Mouse (Mus musculus) MEL-GATA-1-ER (cell line): ENCODE results near the gene Tmem210.

Experiments used
- DNase-seq: peaks from one replicate; pipeline ENCODE4 v3.0.0-alpha.2; 2012; ENCODE audit warnings: low read depth; ENCODE audit errors: extremely low read depth

Tmem210 gene

DNA sequence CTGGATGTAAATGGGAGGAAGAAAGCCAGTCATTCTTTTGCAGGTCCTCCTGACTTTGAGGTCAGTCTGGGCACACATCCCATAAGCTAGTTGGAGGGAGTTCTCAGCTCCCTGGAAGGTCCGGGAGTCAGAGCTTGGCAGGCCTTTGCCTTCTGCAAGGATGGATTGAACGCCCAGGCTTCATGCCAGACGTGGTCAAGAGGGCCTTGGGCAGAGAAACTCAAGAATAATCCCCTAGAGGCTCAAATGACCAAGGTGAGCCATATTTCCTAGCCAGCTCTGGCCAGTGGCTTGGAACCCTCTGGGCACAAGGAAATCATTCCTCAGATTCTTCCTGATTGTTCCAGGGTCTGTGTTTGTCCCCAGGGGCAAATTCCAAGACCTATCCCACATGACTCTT lies 23.1 kb upstream of the Tmem210 start:
- DNase-seq = no peak

DNA sequence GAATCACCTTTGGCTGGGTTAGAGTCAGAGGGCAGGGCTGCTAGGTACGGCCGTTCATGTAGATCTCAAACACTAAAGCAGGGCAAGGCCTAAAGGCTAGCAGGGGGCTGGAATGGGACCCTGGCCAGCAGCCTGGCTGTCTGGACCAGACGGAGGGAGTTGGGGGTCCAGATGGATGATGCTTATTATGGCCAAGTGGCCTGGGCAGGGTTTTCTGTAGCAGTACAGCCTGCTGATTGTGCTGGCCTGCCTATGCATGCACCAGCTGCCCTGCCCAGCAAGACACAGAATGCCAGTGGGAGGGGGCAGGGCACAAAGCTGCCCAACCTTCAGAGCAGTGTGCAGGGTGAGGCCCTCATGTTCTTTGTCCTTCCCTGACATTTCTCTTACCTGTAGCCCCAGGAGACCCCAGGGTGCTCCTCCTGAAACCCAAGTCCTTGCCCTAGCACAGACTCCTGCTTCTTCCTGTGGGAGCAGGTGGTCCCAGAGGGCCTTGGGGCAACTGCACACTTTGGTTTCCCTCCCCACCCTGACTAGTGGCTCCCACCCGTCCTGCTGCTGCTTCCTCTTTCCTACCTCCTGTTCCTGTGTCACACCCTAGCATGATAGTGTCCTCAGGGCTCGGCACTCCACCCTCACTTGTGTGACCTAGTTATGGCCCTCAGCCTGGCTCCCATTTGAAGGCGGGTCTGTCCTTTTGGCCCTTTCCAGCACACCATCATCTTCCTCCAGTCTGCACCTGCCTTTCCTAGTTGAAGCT lies 21.9 kb upstream of the Tmem210 start:
- DNase-seq = peak; percentile 85

DNA sequence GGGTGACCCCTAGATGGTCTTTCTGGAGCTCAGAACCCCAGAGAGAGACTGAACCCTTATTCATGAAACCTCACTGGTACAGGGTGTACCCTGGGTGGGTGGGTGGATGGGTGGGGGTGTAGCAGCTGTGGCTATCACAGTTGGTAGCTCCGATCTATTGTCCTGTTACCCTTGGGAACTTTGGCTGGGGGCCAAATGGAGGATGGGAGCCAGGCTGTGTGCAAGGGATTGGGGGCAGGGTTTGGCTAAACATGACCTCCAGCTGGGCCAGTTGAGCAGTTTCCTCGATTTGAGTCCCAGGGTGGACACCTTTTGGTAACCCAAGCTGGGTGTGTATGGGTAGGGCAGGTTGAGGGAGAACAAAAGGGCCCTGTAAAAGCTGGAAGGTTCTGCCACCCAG lies 21.2 kb upstream of the Tmem210 start:
- no peak for DNase-seq

DNA sequence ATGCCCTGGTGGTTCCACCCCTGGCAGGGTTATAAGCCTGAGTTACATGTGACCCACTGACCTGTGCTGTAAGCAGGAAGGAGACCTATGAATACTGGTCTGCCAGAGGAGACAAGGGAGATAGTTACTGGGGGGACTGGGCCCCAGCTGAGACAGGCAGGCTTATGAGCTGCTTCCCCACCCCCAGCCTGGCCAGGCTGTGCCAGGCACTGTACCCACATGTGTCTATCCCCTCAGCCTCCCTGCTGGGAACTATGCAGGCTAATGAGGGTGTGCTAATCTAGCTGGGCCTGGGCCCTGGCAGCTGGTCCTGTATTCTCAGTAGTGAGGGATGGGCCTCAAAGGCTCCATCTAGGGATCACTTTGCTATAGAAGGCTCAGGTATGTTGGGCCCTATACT lies 20.7 kb upstream of the Tmem210 start:
- no peak for DNase-seq

DNA sequence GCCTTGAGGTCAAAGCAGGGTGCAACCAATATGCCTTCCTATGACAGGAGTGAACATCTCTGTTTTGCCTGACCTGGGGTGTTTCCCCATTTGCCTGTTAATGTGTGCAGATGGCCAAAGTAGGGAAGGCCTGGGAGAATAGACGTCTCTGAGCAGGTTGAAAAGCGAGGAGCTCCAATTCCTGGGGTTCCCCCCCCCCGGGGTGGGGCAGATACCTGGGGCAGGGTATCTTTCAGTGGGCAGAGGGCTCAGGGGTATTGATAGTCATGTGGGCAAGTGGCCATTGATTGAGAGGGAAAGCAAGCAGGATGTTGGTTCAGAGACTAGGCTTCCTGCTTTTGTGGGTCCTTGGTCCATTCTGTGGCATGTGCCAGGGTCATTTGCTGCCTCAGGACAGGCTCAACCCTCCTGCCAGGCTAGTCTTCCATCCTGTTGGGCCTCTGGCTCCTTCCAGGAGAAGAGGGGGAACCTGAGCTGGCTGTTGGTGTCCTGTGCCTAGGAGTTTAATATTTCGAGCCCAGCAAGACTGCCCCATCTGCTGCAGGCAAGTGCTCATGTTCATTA lies 20.1 kb upstream of the Tmem210 start:
- no peak for DNase-seq

DNA sequence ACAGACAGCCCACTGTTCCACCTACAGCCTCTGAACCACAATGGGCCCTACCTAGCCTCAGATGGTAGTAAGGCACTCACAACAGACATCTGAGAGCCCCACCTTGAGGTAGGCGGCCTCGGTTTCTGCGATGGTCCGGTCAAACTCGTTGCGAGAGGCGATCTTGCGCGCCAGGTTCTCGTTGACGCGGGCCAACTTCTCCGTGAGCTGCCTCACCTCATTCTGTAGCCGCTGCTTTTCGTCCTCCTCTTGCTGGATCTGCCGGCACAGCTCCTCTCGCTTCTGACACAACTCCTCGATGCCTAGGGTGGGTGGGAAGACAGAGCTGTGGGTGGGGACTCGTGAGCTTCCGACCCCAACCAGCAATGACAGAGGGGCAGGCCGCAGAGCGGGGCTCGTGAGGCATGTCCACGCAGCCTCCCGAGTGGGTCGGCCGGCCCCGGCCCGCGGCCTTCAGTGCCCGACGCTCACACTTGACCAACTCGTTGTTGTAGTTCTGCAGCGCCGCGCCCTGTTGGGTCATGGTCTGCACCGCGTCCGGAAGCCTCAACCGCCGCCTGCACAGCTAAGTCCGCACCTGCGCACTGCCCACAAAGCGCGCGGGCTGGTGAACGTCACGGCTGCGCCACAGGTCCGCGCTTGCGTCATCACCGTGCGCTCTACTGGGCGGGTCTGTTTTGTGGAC lies 16.0 kb upstream of the Tmem210 start, which contains the start of the genes Ssna1 and Anapc2:
Gene Ssna1, minus strand, starts transcription at position 612 of the 685 bp plus-strand sequence.
Gene Anapc2, plus strand, starts transcription at position 652 of the 685 bp plus-strand sequence.
- peak; percentile 80 for DNase-seq

DNA sequence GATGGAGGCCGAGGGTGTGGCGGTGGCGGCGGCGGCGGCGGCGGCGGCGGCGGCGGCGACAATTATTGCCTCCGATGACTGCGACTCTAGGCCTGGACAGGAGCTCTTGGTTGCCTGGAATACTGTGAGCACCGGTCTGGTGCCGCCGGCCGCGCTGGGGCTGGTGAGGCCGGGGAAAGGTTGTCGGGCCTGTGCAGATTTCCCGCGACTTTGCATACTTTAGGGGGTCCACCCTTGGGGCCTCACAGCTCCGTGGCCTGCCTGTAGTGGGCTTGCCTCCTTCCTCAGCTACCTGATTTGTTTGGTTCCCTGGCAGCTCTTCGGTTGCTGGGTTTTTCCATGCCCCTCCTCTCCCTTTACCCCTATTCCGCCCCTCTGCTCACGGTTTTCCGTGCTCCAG lies 15.4 kb upstream of the Tmem210 start:
- DNase-seq = no peak

DNA sequence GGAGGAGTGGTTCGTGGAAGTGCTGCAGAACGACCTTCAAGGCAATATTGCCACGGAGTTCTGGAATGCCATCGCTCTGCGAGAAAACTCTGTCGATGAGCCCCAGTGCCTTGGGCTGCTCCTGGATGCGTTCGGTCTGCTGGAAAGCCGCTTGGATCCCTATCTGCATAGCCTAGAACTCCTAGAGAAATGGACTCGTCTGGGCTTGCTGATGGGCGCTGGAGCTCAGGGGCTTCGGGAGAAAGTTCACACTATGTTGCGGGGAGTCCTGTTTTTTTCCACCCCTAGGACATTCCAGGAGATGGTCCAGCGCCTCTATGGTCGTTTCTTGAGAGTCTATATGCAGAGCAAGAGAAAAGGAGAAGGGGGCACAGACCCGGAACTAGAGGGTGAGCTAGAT lies 14.9 kb upstream of the Tmem210 start:
- no peak for DNase-seq

DNA sequence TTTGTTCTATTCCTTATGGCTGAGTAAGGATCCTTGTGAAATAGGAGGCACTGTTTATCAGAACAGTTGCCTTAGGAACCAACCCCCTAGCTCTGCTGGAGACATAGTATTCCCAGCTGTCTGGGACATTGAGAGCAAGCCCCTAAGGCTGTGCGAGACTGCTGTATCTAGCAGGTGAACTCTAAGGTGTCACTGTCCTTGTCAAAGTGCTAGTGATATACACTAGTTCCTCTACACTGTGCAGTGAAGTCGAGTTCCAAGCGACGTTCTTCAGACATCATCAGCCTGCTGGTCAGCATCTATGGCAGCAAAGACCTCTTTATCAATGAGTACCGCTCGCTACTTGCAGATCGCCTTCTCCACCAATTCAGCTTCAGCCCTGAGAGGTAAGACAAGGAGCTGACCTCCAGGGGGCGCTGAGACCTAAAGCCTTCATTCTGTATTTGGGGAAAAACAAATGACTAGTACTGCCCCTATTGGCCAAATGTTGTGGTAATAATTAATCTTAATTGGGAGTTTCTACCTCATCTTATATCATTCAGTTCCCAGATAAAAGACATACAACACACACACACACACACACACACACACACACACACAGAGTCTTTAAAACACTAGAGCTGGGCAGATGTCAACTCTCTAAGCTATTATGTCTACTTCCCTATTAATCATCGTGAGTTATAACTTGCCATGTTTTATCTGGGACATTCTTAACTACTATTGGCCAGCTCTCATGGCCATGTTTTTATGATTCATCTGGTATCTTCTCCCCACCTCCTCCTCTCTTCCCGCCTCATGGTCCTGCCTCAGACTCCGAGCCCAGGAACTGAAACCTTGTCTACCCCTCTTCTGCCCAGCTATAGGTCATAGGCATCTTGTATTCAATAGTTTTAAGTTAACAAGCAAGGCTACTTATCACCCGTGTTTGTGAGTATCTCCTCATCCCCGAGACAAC lies 8.7 kb upstream of the Tmem210 start:
- no peak for DNase-seq

DNA sequence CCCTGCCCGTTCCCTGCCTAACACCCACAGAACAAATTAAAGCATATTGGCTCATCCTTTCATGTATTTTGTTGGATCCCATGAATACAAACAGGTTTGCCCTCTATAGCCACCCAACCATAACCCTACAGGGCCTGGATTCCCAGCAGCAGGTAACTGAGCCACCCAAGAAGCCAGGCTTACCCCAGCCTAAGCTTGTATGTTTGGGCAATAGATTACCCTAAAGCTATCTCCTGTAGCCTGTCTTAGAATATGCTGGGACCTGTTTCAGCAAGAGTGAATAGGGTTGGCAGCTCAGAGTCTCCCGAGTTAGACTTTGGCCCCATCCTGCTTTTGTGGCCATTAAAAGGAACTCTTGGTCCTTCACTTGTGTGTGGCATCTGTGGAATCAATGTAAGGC lies 2.4 kb upstream of the Tmem210 start:
- no peak for DNase-seq

DNA sequence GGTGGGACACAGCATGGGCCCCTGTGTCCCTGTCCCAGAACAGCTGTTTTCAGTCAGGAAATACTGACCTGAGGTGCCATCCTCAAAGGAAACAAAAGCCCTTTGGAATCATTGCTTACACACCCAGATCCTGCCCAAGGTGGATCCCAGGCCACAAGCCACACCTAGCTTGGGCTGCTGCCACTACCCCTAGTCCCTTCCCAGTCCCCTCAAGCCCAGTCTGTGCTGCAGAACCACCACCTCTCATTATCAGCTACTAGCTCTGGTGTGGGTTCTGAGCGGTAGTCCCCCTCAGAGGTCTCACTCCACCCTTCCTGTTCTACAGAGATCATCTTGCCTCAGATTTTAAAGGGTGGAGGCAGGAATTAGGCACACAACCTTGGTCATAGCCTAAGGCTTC lies 1.6 kb upstream of the Tmem210 start:
- DNase-seq = no peak

DNA sequence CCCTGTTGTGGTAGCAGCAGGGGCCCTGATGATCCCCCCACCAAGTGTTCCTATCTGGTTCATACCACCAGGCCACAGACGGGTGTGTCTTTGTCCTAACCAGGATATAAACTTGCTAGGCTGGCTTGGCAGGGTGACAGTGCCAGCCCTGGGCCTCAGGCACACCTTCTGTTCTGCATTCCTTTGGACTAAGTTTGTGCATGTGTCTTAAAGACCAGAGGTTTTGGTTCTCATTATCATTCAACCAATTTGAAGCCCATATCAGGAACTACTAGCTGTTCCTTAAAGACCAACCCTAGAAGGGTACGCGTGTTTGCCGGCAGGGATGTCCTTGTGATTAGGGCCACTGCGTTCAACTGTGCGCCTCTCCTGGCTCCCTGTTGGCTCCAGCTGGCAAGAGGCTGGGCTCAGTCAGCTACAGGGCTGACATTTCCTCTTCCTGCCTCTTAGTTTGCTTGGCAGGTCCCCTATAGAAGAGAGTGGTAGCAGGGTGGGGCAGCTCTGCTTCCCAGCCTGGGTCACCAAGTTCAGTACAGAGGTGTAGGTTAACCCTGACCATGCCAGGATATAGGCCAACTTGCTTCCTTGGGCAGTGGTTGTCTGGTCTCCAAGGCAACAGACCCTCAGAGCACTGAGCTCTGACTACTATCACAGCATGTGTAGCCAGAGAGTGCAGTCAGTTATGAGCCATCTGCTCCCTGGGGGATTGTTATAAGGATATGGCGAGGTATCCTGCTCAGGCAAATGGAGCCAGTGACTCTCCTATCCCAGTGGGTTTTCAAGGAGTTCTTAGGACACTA lies 908 bp upstream of the Tmem210 start:
- no peak for DNase-seq

DNA sequence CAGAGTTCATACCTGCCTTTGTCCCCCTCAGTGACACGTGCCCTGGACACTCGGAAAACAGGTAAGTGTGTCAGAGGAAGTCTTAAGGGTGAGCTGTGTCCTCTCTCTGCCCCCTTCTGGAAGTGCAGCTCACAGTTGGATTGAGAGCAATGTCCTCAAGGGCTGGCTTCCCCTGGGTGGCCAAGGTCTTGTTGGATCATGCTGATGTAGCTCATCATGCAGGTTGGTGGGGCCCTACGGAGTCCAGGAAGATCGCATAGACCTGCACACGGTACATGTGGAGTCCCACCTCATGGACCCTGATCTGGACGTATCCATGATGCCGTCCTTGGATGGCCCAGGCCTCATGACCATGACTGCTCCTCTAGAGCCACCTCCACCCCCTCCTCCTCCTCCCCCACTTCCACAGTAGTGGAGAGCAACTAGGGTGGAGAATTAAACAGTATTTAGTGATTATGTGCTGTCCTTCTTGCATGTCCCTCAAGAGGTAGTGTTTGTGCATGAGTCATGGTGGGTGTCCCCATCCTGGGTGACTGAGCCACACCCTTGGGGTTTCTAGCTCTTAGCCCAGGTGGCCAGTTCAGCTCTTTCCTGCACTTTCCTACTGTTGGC lies 895 bp downstream of the Tmem210 start:
- DNase-seq = no peak

DNA sequence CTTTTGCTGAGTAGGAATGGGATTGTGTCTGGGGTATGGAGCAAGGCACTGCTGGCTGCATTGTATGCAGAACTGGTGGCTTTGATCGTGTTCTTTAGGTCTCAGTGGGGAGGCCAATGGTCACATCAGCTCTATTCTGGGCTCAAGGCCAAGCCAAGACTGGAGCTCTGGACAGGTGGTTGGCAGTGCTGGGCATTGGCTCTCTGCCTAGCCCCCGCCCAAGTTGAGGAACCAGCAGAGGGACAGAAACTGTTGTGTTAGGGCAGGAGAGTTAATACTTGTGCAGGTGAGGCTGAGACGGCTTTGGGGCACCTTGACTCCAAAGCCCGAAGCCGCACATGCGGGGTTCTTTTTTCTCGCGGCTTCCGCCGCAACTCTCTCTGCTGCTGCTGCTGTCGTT lies 1.7 kb downstream of the Tmem210 start, which contains the start of gene Lrrc26:
Gene Lrrc26, plus strand, starts transcription at position 265 of the 400 bp plus-strand sequence.
- DNase-seq = no peak

DNA sequence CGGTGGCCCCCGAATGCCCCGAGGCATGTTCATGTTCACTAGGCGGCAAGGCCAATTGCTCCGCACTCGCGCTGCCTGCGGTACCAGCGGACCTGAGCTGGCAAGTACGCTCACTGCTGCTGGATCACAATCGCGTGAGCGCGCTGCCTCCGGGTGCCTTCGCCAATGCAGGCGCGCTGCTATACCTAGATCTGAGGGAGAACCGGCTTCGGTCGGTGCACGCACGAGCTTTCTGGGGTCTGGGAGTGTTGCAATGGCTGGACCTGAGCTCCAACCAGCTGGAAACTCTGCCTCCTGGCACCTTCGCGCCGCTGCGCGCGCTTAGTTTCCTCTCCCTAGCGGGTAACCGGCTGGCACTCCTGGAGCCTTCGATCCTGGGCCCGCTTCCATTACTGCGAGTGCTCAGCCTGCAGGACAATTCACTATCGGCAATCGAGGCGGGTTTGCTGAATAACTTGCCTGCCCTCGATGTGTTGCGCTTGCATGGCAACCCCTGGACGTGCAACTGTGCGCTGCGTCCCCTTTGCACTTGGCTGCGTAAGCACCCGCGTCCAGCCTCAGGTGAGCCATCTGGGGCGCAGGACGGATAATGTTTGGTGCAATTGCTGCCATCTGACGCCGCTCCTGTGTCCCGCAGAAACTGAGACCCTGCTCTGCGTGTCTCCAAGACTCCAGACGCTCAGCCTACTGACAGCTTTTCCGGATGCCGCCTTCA lies 2.3 kb downstream of the Tmem210 start:
- no peak for DNase-seq

DNA sequence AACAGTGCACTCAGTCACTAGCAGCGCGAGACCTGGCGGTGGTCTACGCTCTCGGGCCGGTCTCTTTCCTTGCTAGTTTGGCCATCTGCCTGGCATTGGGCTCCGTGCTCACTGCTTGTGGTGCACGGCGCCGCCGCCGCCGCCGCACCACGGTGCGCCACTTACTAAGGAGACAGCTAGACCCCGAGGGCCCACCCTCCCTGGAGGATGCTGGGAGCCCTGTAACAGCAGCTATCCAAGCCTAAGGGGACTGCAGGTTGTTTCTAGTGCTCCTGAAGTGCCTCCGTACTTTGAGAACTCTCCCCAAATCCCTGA lies 2.8 kb downstream of the Tmem210 start:
- DNase-seq = no peak

DNA sequence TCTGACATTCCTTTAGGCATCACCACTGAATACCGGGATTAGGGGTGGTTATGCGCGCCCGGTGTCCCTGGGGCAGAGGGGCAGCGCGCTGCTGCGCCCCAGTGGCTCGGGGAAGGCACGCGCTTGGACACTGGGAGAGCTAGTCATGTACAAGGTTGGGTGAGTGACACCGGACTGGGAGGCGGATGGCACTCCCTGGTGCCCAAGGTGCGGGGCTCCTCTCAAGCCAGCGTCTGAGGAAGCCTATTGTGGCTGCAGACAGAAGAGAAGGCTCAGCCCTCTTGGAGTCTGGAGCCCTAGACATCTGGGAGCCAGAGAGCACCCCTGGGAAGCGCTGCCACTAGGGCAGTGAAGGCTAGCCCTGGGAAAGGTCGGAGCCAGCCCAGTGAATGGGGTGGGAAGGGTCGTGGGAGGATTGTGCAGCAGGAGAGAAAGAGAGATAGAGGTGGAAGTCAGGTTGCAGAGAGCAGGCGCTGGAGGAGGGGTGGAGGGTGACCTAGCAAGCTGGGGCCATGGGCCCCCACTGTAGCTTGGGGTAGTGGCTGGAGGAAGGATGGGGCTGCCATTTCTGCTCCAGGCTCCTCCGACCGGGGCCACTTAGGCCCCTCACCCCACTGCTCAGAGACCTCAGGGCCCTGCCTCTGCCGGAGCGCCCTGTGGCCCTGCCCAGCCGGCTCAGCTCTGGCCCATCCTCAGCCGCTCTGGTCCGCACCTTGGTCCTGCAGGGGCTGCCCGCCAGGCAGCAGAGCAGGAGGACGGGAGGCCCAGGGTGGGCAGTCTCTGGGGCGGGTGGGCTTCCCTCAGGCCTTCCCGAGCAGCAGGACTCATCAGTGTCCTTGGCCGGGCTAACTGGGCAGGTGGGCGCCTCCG lies 3.5 kb downstream of the Tmem210 start:
- no peak for DNase-seq

DNA sequence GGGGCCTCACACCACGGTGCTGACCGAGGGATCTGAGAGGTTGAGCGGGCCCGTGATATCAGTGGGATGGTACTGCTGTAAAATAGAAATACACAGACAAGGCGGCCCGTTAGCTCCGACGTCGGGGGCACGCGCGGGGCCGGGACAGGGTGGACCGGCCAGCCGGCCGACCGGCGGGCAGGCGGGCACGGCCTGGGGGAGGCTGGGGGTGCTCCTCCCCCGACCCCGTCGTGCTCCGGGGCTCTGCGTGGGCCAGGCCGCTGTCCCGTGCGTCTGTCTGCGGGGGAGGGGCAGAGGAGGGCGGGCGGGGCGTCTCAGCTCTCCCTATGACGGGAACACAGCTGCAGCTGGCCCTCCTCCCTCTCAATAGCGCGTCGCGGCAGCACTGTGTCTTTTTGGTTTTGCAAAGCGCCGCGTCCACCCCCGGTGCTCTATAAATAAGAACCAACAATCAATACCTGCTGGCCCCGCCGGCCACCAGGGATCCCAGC lies 4.2 kb downstream of the Tmem210 start:
- no peak for DNase-seq

DNA sequence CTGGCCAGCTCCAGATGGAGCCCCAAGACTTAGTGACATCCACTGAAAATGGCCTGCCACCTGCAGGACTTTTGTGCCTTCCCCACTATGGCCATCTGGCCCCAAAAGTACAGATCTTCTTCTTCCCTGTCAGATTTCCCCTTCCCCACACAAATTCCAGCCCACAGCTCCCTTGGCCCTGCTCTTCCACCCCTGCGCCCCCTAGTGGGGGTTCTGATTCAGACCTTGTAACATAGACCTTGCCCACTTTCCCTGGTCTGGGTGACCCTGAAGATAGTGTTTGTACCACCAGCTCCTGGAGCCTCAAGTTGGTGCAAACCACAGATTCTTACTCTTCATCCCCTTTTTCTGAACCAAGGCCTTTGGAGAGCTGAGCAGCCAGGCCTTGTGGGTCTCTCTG lies 4.9 kb downstream of the Tmem210 start:
- no peak for DNase-seq
